Mouse (Mus musculus): ENCODE measurements around the gene Cuedc2. TPM values are rescaled to one million over a fixed set of nuclear protein-coding genes. Genes with fewer than 3 reads are reported as not detected.
A peak's percentile ranks its signal among the peaks of the same experiment; 100 is the strongest.

Gene Cuedc2
- total RNA-seq (2014; rRNA removed; ENCODE audit: low replicate concordance) (91.7 and 114 TPM in 2 replicates), polyA plus RNA-seq (2015; fragmentation: Nextera tagmentation; extraction: Ambion mirVana) (129 and 136 TPM in 2 replicates)

- no peaks in the 10 kb centered on the region for H3K9me3 ChIP-seq (replicated peaks; ENCODE audit: control insufficient read depth, low read length)
- H3K4me1 ChIP-seq (ENCODE audit: control insufficient read depth, insufficient read depth), result peaks cover 7% of the 10 kb centered on the region; the same call in 1 of the 2 replicates
- peak within 1 kb of the TSS; percentile 90 for H3K4me2 ChIP-seq (ENCODE audit: low read depth, low read length)
- H3K27me3 ChIP-seq (ENCODE audit: control insufficient read depth, insufficient read depth, low read length), result no peaks in the 10 kb centered on the region
- peak within 1 kb of the TSS; percentile 72 for H3K27ac ChIP-seq (ENCODE audit: low read depth)
- no peaks in the 10 kb centered on the region for H3K36me3 ChIP-seq (replicated peaks; ENCODE audit: control insufficient read depth, insufficient read depth, low read length)
- DNase-seq (ENCODE audit: low spot score) (peak; percentile 95), ATAC-seq (ENCODE audit: insufficient read depth, low read depth) (peak; percentile 89)
- peak within 1 kb of the TSS; percentile 87 for H3K4me3 ChIP-seq (ENCODE audit: low read depth, low read length)
- WGBS, result under 1% methylated on average over 31 of the region's 31 CpGs
- TF ChIP-seq CTCF (IDR thresholded peaks at IDR 0.05; ENCODE audit: low read depth), result peak; percentile 60
- TF ChIP-seq EP300 (IDR thresholded peaks at IDR 0.05; ENCODE audit: low read depth), result peak; percentile 69; the same call in 1 of the 2 replicates
- peak within 1 kb of the TSS; percentile 80 for H3K9ac ChIP-seq (replicated peaks; ENCODE audit: low read depth, low read length)
Observed at GRCm38 (mm10) chr19:46338331-46338936, at the start of gene Cuedc2. Gene Cuedc2 (minus strand): TSS chr19:46338702.

DNA sequence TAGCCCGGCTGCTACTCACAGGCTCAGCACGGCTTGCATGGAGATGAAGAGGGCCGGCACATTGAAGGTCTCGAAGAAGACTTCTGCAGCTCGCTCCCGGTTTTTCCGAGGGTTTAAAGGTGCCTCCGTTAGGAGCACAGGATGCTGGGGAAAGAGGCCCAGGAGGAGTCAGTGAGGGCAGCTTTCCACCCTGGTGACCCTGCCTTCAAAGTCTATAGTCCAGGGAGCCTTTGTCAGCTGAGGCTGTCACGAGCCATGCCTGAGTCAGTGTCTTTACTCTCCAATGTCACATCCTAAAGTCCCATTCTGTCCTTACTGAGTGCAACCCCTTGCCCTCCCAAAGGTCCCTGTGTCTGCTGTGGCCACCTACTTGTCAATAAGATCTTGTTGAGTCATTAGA is 43.8 kb upstream of the Cuedc2 start:
- H3K36me3 ChIP-seq (replicated peaks; ENCODE audit: control insufficient read depth, insufficient read depth, low read length), result peaks cover 92% of the 10 kb centered on the region
- TF ChIP-seq EP300 (IDR thresholded peaks at IDR 0.05; ENCODE audit: low read depth) (no peak), CTCF (IDR thresholded peaks at IDR 0.05; ENCODE audit: low read depth) (no peak)
- no peak overlapping the region for H3K27ac ChIP-seq (ENCODE audit: low read depth)
- no peak overlapping the region for H3K9ac ChIP-seq (replicated peaks; ENCODE audit: low read depth, low read length)
- 91% methylated on average over 9 of the region's 9 CpGs for WGBS
- no peak for ATAC-seq (ENCODE audit: insufficient read depth, low read depth)
- H3K4me1 ChIP-seq (ENCODE audit: control insufficient read depth, insufficient read depth), result no peaks in the 10 kb centered on the region
- no peak overlapping the region for H3K4me2 ChIP-seq (ENCODE audit: low read depth, low read length)
- H3K9me3 ChIP-seq (replicated peaks; ENCODE audit: control insufficient read depth, low read length), result no peaks in the 10 kb centered on the region
- no peaks in the 10 kb centered on the region for H3K27me3 ChIP-seq (ENCODE audit: control insufficient read depth, insufficient read depth, low read length)
- no peak overlapping the region for H3K4me3 ChIP-seq (ENCODE audit: low read depth, low read length)
- DNase-seq (ENCODE audit: low spot score), result no peak

DNA sequence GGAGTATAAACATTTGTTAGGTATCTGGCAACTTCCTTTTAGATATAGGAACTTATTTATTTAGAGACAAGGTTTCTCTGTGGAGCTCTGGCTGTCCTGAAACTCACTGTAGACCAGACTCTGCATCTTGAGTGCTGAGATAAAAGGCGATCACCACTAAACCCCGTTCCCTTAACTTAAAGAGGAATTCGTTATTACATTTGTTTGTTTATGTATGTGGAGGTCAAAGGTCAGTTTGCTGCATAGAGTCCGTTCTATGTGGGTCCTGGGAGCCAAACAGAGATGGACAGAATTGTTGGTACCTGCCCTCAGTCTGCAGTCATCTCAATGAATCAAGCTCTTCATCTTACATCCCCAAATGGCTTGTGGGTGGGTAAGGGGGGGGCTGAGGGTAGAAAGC is 37.4 kb upstream of the Cuedc2 start:
- Histone ChIP-seq H3K36me3 (replicated peaks; ENCODE audit: control insufficient read depth, insufficient read depth, low read length) (peaks cover 50% of the 10 kb centered on the region), H3K4me1 (ENCODE audit: control insufficient read depth, insufficient read depth) (no peaks in the 10 kb centered on the region), H3K9me3 (replicated peaks; ENCODE audit: control insufficient read depth, low read length) (no peaks in the 10 kb centered on the region), H3K4me3 (ENCODE audit: low read depth, low read length) (no peak overlapping the region), H3K9ac (replicated peaks; ENCODE audit: low read depth, low read length) (no peak overlapping the region), H3K27me3 (ENCODE audit: control insufficient read depth, insufficient read depth, low read length) (no peaks in the 10 kb centered on the region), H3K4me2 (ENCODE audit: low read depth, low read length) (no peak overlapping the region), H3K27ac (ENCODE audit: low read depth) (no peak overlapping the region)
- ATAC-seq (ENCODE audit: insufficient read depth, low read depth), result no peak
- TF ChIP-seq CTCF (IDR thresholded peaks at IDR 0.05; ENCODE audit: low read depth) (no peak), EP300 (IDR thresholded peaks at IDR 0.05; ENCODE audit: low read depth) (no peak)
- no peak for DNase-seq (ENCODE audit: low spot score)
- WGBS, result 50% methylated on average over 4 of the region's 4 CpGs

DNA sequence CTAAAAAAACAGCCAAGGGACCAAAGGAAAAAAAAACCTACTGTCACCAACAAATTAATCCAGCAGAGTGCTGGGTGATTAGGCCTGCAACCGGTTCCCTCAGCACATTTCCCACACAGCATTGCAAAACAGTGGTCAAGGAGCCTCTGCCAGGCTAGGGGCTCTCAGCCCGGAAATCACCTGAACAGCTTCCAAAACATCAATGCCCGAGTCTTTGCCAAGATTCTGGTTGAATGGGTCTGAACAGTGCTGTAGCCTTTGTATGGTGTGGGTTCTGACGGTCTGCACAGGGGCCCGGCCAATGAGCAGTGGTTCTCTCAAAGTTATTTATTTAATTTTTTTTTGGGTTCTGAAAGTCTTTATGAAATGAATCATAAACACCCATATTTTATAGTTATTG is 37.0 kb upstream of the Cuedc2 start:
- H3K9me3 ChIP-seq (replicated peaks; ENCODE audit: control insufficient read depth, low read length), result no peaks in the 10 kb centered on the region
- no peak overlapping the region for H3K9ac ChIP-seq (replicated peaks; ENCODE audit: low read depth, low read length)
- DNase-seq (ENCODE audit: low spot score) (no peak), ATAC-seq (ENCODE audit: insufficient read depth, low read depth) (no peak)
- no peak overlapping the region for H3K4me2 ChIP-seq (ENCODE audit: low read depth, low read length)
- no peak overlapping the region for H3K27ac ChIP-seq (ENCODE audit: low read depth)
- peaks cover 46% of the 10 kb centered on the region for H3K36me3 ChIP-seq (replicated peaks; ENCODE audit: control insufficient read depth, insufficient read depth, low read length)
- 58% methylated on average over 5 of the region's 5 CpGs for WGBS
- H3K4me3 ChIP-seq (ENCODE audit: low read depth, low read length), result no peak overlapping the region
- no peaks in the 10 kb centered on the region for H3K4me1 ChIP-seq (ENCODE audit: control insufficient read depth, insufficient read depth)
- H3K27me3 ChIP-seq (ENCODE audit: control insufficient read depth, insufficient read depth, low read length), result no peaks in the 10 kb centered on the region
- TF ChIP-seq CTCF (IDR thresholded peaks at IDR 0.05; ENCODE audit: low read depth) (no peak), EP300 (IDR thresholded peaks at IDR 0.05; ENCODE audit: low read depth) (no peak)

GRCm38 (mm10) chr19:46374477-46375088 is 36.1 kb upstream of the Cuedc2 start:
- Histone ChIP-seq H3K36me3 (replicated peaks; ENCODE audit: control insufficient read depth, insufficient read depth, low read length) (peaks cover 37% of the 10 kb centered on the region), H3K9ac (replicated peaks; ENCODE audit: low read depth, low read length) (no peak overlapping the region), H3K27ac (ENCODE audit: low read depth) (no peak overlapping the region), H3K4me2 (ENCODE audit: low read depth, low read length) (no peak overlapping the region), H3K9me3 (replicated peaks; ENCODE audit: control insufficient read depth, low read length) (no peaks in the 10 kb centered on the region), H3K27me3 (ENCODE audit: control insufficient read depth, insufficient read depth, low read length) (no peaks in the 10 kb centered on the region), H3K4me1 (ENCODE audit: control insufficient read depth, insufficient read depth) (no peaks in the 10 kb centered on the region), H3K4me3 (ENCODE audit: low read depth, low read length) (no peak overlapping the region)
- DNase-seq (ENCODE audit: low spot score) (no peak), ATAC-seq (ENCODE audit: insufficient read depth, low read depth) (peak; percentile 12; the same call in 1 of the 2 replicates)
- no peak for TF ChIP-seq CTCF (IDR thresholded peaks at IDR 0.05; ENCODE audit: low read depth)
- no peak for TF ChIP-seq EP300 (IDR thresholded peaks at IDR 0.05; ENCODE audit: low read depth)
- WGBS, result 51% methylated on average over 21 of the region's 21 CpGs

Data from heart, postnatal 0 days (tissue).